Mouse (Mus musculus) granulocyte monocyte progenitor cell, adult 5-6 weeks (primary cell): ENCODE data around the gene Cdc73. TPM values are rescaled to one million over a fixed set of nuclear protein-coding genes. Genes with fewer than 3 reads are reported as not detected.
A peak's percentile ranks its signal among the peaks of the same experiment; 100 is the strongest.
"Not testable (repeated sequence)": the region's sequence is repeated elsewhere in the genome, so short reads cannot be mapped to it uniquely, and the experiment has no call there.

Experiments
- ATAC-seq: replicated peaks from 2 replicates; pipeline ENCODE4 v1.8.0; 2016; ENCODE audit warnings: mild to moderate bottlenecking, moderate TSS enrichment, inconsistent platforms; ENCODE audit not compliant: poor library complexity, severe bottlenecking
- total RNA-seq, 2 experiments: library from RNA; stranded (forward) in 1 of 2; stranded (reverse) in 1 of 2; fragments of 200-712, 200-1000 nt in 1 of 2; fragments of >200 nt in 1 of 2; fragmentation: Nextera tagmentation in 1 of 2; gene quantifications; 2 replicates each; pipeline ENCODE4 v1.2.3; 2014 to 2017

The Cdc73 gene
- total RNA-seq (2014; fragmentation: Nextera tagmentation) (53.7 and 70.2 TPM in 2 replicates), total RNA-seq (2017) (14.8 and 19.1 TPM in 2 replicates)

DNA sequence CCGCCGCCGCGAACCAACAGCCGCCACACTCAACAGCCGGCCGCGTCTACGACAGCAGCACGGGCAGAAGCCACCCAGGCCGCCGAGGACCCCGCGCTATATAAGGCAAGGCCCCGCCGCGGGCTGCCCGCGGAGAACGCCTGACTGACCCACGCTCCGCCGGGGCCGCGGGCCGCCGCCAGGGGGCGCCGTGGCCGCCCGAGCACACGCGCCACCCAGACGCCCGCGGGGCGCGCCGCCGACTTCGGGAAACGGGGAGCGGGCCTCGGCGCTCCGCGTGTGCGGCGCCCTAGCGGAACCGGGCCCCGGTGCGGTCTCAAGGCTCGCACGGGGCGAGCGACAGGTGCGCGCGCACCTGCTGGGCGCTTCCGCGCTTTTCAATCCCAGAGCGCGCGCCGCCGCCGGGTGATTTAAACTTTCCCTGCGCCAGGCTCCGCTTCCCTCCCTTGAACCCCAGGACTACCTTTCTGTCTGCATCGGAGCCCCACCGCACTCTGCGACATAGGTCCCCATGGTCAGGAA is at the start of gene Cdc73:
TSS of gene Cdc73 (minus strand) at position 153 of the 522 bp plus-strand sequence.
- ATAC-seq, result peak; percentile 91

DNA sequence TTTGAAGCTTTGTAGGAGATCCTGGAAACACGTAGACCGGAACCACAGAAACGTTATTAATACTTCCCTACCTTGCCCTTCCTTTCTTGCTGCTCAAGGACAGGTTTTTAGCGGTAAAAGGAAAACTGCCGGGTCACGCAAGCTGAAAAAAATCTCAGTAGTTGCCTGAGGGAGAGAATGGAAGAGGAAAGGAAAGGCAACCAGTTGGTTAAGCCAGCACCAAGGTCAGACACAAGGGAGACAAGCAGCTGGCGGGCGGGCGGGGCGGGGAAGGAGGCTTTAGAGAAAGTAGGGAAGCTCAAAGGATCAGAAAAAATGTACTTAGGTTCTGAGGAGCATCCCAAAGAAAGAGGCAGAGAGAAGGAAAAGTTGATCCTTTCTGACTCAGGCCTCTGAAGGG is 43.2 kb upstream of the Cdc73 start:
- no peak for ATAC-seq

DNA sequence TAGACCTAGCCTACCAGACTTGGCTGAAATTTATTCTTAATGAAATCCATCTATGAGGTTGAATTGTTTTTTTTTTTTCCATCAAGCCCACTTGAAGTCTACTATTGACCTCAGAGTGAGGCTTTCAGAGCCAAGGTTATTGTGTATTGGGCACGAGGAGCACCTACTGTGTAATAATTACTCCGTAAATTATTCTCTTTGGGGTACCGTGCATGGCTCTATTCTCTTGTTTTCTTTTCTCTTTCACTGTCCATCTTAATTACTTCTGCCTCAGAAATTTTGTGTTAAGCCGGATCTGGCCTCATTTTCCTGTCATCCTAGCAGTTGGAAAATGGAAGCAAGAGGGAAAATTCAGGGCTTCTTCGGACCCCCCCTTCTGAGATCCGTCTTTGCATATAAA is 39.5 kb upstream of the Cdc73 start:
- ATAC-seq, result no peak

DNA sequence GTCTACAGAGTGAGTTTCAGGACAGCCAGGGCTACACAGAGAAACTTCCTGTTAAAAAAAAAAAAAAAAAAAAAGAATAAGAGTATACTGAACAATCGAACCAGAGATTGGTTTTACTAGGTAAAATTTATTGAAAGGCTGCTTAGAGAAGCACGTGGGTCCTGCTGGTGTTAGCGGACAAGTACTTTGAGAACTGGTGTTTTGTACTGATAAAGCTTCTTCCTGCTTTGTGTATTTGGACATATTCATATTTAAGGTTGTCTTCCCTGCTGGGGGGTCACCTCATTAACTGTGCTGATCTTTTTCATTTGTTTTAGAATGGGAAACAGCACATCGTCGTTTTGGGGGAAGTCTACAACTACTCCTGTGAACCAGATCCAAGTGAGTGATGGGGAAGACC is 38.6 kb upstream of the Cdc73 start:
- ATAC-seq, result no peak

DNA sequence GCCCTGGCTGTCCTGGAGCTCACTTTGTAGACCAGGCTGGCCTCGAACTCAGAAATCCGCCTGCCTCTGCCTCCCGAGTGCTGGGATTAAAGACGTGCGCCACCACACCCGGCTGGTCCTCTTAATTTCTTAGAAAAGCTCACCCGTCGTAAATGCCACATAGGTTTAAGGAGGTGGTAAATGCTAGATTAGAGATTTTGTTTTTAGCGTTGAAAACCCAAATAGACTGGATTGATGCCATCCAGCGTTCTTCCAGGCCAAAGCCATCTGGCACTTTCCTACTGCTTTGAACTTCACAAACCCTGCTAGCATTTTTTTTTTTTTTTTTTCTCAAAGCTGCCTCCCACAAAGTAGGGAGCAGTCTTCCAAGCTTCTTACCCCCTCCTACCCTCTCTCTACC is 37.9 kb upstream of the Cdc73 start:
- no peak for ATAC-seq

DNA sequence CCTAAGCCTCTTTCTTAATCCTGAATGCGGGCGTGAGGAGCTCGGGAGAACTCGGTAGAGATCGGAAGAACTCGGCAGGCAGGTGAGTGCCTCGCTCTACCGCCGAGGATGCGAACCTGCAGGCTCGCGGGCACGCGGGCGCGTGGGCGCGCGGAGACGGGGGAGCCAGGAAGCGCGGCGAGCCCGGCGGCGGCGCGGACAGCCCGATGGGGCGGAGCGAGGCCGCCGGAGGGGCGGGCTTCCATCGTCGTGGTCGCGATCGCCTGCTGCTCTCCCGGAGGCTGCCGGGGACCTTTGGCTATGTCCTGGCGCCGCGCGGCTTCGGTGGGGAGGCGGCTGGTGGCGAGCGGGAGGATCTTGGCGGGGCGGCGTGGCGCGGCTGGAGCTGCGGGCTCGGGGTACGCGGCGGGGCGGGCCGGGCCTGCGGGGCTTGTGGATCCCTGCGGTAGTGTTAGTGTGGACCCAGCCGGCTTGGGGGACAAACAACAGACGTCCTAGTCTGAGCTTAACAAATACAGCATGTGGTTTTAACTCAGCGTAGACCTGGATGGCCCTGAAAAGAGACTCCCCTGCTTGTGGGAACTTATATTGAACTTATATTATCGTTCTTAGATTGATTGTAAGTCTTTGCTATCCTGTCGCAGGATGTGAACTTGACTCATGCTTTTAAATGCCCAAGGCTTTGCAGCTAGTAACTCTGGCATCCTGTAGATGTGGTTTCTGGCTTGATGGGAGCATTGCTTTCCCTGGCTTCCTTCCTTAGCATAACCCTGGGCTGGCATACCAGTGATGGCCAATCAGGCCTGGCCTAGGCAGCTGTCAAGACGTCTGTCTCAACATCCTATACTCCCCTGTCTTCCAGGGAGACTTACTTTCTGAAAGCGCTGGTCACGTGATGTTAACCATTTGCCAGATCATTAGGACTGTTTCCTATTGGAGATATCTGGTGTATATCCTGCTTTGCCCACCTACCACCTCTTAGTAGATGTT is 37.0 kb upstream of the Cdc73 start:
- peak; percentile 85 for ATAC-seq

DNA sequence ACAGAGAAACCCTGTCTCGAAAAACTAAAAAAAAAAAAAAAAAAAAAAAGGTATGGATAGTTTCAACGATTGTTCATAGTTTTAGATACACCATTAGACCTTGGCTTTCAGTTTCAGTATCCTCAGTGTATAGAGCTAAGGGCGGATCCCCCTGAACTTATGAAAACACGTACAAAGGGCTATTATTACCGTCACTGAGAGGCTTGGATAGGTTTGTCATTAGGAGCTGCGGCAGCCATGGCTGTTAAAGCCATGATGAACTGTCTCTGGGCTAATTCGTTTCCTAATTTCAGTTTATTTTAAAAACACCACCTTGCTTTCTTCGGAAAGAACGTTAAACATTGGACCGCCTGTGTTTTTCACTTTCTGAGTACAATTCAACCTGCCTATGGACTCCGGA is 36.1 kb upstream of the Cdc73 start:
- ATAC-seq, result peak; percentile 50

DNA sequence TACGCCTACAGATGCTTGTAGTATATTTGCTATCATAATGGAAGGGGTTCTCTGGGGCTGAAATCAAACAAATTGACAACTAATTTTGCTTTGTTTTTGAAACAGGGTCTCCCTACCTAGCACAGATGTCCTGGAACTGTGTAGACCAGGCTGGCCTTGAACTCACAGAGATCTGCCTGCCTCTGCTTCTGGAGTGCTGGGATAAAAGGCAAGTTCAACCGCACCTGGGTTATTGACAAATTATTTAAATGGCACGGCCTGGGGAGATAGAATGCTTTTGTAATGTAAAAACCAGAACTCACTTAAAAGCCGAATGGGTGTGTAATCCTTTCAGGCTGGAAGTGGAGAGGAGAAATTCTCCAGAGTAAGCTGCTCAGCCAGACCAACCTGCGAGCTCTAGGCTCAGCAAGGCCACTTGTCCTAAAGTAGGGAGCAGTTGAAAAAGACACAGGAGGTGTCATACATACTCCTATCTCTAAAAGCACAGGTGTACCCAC is 31.3 kb upstream of the Cdc73 start:
- no peak for ATAC-seq

DNA sequence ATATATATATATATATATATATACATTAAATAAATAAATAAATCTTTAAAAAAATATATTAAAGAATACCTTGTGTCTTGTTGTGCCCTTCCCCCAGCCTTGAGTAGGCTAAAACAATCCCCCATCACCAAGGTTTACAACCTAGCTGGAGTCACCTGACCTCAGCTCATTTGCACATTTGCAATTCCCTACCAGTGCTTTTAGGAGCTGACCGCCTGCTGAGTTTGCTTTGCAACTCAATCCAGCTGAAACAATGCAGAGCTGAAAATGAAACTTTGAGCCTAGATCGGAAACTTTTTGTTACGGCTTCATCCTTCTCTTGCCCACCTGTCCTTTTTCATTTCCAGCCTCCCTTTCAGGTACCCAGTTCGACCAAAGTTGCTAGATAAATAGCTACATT is 29.0 kb upstream of the Cdc73 start:
- no peak for ATAC-seq

DNA sequence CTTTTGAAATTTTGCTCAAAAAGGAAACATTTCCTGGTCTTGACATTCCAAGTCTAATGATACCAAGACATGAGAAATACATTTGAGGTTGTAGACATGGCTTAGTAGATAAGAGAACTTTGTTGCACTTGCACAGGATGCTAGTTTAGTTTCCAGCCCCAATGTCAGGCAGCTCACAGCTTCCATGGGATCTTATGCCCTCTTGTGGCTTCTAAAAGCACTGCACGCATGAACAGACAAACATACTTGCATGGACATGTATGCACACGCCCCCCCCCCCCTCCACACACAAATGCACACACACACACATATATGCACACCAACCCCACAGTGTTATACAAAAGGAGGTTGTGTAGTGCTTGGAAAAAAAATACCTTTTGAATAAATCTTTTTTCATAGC is 28.2 kb upstream of the Cdc73 start:
- ATAC-seq, result peak; percentile 95

DNA sequence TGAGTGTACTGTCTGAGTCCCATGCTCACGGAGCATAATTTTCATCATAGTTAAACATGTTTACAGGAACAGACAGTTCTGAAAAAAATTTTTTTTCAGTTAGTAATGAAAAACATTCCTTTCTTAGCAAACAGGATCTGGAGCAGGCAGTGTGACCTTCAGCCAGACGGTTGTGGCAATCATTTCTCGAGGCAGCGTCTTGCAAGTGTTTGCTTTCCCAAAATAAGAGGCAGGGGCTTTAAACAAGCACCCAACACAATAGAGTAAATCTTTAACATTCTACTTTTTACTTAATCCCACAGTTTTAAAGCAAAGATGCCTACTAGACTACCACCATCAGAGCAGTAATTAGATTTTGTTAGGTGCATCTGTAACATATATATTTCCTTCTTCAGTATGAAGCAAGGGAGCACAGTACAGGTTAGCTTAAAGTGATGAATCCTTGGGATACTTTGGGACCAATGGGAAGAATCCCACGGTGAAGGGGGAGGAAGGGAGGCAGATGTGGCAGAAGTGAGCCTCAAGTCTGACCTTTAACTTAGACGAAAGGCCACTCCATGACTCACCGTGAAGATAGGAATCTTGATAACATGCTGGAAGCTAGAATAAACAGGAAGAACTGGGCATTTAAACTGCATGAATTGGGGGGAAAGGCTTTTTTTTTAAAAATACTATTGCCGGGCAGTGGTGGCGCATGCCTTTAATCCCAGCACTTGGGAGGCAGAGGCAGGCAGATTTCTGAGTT is 25.2 kb upstream of the Cdc73 start:
- no peak for ATAC-seq

DNA sequence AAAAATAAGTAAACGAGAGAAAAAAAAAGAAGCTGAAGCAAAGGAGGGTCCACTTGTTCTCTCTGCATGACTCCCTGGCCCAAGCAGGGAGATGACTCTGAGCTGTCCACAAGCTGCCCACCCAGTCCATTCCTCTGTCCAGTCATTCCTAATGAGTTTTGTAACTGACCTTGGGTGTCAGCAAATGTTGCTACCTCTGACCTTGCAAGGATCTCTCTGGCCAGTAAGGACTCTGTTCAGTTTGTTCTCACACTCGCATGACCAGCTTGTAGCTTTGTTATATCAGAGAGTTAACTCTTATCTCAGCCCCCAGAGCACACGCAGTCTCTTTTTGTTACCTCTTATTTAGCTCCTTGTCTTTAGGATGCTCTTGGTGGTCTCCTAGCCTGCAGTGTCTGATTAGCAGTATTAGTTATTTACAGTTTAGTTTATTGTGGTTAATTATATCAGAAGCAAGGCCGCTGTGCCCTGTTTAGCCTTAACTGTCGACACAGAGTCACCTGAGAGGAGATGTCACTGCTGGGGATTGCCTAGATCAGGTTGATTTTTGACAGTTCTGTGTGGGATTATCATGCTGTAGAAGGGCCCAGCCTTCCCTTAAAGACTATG is 21.9 kb upstream of the Cdc73 start:
- ATAC-seq, result no peak

DNA sequence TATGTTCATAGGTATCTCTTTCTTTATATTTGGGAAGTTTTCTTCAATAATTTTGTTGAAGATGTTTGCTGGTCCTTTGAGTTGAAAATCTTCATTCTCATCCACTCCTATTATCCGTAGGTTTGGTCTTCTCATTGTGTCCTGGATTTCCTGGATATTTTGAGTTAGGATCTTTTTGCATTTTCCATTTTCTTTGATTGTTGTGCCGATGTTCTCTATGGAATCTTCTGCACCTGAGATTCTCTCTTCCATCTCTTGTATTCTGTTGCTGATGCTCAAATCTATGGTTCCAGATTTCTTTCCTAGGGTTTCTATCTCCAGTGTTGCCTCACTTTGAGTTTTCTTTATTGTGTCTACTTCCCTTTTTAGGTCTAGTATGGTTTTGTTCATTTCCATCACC is 13.3 kb upstream of the Cdc73 start, which contains the start of gene Glrx2:
TSS of gene Glrx2 (plus strand) at position 301 of the 400 bp plus-strand sequence.
- not testable (repeated sequence) for ATAC-seq

DNA sequence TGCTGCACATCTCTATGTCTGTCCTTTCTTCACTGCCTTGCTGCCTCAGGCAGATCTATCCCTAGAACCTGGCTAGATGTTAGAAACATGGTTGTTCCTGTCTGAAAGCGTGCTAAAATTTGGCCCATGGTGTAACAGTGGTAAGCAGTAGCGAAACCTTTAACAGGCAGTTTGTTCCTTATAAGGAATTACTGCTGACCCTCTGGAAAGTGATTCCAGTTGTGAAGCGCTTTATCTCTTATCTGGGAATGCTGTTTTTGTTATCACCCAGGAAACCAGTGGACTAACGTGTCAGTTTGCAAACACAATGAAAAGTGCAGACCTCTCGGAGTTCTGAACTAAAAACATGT is 7.9 kb upstream of the Cdc73 start:
- peak; percentile 36 for ATAC-seq

DNA sequence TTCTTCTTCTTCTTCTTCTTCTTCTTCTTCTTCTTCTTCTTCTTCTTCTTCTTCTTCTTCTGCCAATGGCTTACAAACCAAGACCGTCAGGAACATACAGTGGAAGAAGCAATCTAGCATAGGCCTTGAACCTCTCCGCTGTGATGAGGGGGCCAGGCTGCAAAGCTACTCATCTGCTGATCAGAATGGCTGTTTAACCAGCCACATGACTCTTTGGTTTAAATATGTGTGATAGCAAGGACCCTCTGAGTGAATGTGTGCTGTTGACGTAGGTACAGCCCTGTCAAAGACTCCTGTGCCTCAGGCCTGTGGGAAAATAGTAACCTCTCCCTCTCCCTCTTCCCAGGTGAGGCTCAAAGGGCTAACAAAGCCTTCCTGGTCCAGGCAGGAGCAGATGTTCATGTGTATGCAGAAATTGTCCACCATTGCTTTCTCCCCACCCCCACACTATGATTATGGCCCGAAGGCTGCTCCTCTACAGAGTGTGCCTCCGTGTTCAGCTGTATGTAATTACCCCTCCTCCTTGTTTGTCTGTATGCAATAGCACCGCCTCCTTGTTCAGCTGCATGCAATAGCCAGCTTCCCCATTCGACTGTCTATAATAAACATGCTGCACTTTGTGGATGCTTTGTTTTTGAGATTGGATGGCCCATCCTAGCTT is 7.4 kb upstream of the Cdc73 start:
- peak; percentile 91 for ATAC-seq

DNA sequence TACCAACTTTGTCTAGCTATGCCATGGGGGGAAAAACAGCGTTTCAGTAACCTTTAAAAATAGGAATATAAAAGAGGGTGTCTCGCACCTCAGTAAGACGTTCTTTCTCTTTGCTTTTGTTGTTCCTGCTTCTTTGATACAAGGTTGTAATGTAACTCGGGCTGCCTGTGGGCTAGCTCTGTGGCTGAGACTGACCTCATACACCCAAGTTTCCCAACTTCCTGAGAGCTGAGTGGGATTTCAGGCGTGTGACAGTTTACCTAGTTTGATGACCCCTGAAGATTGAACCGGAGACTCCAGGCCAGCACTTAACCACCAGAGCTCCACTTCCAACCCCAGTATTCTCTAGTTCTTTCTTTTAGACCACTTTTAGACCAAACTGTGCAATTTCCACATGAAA is 5.7 kb upstream of the Cdc73 start:
- ATAC-seq, result peak; percentile 94

DNA sequence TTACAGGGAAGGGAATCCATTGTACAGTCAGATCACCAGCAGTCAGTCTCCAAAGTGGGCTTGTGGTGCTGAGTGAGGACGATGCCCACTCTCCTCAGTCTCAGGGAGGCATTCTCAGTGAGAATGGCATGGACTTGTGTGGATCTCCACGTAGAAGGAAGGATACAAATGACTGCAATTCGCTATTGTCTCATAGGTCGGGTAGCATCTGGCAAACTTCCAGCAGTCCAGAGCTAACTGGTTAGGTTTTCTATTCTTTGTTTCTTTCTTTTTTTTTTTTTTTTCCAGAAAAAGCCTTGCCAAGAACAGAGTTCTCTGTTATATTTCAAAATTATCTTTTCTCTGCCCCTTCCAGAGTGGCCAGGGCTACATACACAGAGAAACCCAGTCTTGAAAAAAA is 4.3 kb upstream of the Cdc73 start:
- no peak for ATAC-seq

DNA sequence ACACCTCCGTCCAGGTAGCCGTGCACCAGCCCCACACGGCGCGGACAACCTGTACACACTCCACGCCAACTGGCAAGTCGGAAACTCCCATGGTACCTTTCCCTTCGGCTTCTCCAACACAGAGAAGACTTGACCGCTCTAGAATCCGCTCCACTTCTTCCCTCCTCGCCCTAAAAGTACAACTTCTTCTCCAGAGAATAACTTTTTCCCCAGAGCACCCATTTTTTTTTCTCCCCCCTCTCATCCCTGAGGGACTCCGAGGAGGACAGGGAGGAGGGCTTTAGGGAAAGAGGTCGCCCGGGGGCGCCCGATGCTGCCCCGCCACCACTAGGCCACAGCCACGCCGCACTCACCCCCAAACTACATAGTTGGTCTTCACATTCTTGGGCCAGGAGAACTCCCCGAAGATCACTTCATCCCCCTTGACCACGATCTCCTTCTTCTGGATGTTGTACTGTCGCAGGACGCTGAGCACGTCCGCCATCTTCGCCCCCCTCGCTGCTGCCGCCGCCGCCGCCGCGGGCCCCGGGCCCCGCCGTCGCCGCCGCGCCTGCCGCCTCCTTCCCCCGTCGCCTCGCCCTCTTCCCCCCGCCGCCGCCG is 452 bp downstream of the Cdc73 start:
- ATAC-seq, result peak; percentile 43

DNA sequence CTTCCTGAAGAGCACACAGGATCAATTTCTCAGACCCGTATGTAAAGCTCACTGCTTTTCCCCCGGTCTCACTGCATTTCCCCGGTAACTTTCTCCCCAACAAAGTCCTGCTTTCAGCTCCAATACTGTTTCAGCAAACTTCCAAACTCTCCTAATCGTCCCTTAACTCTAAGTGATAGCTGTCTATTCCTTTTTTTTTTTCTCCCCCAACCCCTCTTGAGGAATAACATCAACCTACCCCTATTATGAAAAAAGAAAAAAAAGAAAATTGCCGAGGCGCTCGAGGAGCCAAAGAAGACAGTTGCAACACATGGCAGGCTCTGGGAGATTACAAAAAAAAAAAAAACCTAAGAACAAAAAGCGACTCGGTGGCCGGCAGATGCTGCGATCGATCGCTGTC is 957 bp downstream of the Cdc73 start:
- ATAC-seq, result no peak; the same call in 1 of the 2 replicates

DNA sequence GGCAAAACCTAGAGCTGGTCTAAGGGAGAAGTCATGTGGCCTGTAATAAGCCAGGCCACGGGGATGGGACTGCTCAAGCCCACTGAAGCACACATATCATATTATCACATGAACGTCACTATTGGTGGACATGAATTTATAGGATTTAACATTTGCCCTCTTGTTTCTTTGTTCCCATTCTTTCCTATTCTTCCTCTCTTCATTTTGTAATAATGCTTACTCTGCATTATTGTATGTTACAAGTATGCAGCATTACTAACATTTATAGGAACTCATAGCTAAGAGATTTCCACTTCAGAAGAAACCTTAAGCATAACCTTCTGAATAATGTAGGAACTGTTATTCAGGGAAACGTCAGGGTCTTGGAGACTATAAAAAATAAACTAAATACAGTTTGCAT is 17.8 kb downstream of the Cdc73 start:
- no peak for ATAC-seq
